Mouse (Mus musculus) adrenal gland, postnatal 10 days (tissue): Measurements from ENCODE around the gene Iah1. TPM values are rescaled to one million over a fixed set of nuclear protein-coding genes. Genes with fewer than 3 reads are reported as not detected.

ENCODE experiments used
- DNase-seq: peaks from one replicate; pipeline ENCODE4 v3.0.0; 2021; ENCODE audit warnings: mixed read lengths
- total RNA-seq, 2 experiments: library from RNA; stranded (reverse); gene quantifications; 2 replicates each; pipeline ENCODE4 v1.2.3; 2021

Gene Iah1
- total RNA-seq, 2 experiments from 2014 or later: 73.4 to 86.9 TPM

- no peak for DNase-seq
Observed at GRCm38 (mm10) chr12:21364624-21365435, 48.6 kb downstream of the Iah1 start.

GRCm38 (mm10) chr12:21368376-21369086 lies 52.3 kb downstream of the Iah1 start:
- peak; percentile 40 for DNase-seq

GRCm38 (mm10) chr12:21369087-21369410 lies 52.9 kb downstream of the Iah1 start:
- no peak for DNase-seq

GRCm38 (mm10) chr12:21370035-21370611 lies 53.9 kb downstream of the Iah1 start:
- no peak for DNase-seq

- peak; percentile 98 for DNase-seq
Observed at GRCm38 (mm10) chr12:21373100-21373819, 57.1 kb downstream of the Iah1 start, which contains the start of gene Adam17. Gene Adam17 (minus strand): TSS chr12:21373632.

Other genes starting within 250 kb of the Iah1 start
- gene Cpsf3, start 31.0 kb upstream of the Iah1 start, total RNA-seq: 10 to 100 TPM; 68.6 to 74.4 TPM
- gene Itgb1bp1, start 30.1 kb upstream of the Iah1 start, total RNA-seq: 10 to 100 TPM; 58.7 to 63.3 TPM
- 10 to 100 TPM; 48.0 to 53.1 TPM for gene Adam17, start 57.2 kb downstream of the Iah1 start, total RNA-seq
- 100 to 1,000 TPM; 236 to 242 TPM for gene Ywhaq, start 101.2 kb downstream of the Iah1 start, total RNA-seq